Mouse (Mus musculus): Measurements from ENCODE around the gene Il1rapl2. TPM values are rescaled to one million over a fixed set of nuclear protein-coding genes. Genes with fewer than 3 reads are reported as not detected.

The Il1rapl2 gene
- polyA plus RNA-seq (2012; rRNA removed): not detected in 2 replicates

DNA sequence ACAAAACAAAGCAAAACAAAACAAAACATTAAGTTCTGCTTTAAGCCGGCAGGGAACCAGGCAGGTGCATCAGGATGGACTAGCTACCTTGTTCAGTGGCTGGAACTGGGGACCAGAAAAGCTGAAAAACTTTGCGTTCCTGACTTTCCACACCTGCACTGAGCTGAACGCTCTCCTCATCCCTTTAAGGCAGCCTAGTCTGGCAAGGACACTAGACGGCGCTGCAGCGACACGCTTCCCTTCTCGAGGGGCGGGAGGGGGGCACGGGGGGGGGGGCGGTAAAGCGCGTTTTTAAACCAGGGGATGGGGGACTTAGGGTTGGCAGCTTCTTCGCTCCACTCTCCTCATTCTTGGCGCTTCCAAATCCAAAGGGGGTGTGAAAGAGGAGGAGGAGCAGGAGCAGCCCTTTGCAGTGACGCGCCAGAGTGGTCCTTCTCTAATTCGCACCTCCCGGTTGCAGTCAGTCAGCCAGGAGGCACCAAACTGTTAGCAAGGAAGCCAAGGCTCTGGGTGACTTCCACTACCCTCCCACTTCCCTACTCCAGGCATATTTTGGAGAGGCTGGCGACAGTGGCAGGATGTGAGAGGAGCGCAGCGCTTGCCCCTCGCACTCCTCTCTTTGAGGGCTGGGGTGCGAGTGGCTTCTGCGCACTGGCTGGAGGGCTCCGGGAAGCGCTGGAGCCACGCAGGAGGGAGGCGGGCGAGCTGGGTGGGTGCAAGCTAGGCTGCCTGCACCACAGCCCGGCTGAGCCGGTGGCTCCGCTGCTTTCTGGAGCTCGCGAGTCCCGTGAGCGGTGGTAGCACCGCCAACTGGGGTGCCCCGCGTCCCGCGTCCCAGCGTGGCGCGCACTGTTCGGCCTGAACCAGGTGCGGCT, at the start of gene Il1rapl2:
Gene Il1rapl2, plus strand, starts transcription at position 288 of the 875 bp plus-strand sequence.
- no peak for DNase-seq (ENCODE audit: low spot score)

DNA sequence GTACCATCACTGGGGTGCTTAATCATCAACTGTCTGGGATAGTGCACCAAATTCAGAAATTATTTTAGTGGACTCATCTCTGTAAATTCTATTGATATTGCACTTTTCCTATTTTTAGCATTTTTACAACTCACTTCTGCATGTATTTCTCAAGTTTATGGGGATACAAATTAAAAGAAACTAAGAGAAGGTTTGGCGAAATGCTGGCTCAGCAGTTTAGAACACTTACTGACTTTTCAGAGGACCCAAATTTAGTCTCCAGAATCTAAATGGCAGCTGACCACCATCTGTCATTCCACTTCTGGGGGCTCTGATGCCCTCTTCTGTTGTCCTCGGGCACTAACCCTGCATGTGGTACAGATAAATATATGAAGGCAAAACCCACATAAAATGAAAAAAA, 22.1 kb upstream of the Il1rapl2 start:
- no peak for DNase-seq (ENCODE audit: low spot score)

DNA sequence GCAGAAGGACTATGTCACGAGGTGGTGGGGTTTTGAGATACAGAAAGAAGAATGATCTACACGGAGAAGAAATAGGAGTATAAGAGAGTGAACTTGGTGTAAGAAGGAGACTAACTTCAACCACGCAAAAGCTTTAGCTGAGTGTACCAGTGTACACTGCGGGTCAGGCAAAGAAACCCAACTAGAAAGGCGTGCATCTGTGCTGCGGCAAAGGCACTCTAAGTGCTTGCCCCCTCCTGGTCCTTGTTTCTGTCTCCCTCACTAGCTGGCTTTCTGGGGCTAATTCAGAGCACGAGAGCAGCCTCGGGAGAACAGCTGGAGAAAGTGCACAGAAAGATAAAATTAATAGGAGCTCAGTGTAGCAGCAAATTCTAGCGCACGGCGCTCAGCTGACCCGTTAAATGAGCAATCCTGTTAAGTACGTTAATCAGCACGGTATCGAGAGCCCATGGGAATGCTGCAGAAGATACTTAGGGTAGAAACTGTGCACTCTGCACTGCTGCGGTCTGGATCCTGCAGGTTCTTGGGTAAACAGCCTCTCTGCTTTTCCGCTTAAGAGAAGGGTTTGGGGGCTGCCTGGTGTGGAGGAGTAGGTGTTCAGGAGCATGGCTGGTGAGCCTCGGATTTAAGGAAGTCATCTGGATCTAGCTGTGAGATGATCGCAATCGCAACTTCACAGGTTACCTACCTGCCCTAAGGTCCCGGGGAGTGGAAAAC, 778 bp upstream of the Il1rapl2 start:
- DNase-seq (ENCODE audit: low spot score): no peak

DNA sequence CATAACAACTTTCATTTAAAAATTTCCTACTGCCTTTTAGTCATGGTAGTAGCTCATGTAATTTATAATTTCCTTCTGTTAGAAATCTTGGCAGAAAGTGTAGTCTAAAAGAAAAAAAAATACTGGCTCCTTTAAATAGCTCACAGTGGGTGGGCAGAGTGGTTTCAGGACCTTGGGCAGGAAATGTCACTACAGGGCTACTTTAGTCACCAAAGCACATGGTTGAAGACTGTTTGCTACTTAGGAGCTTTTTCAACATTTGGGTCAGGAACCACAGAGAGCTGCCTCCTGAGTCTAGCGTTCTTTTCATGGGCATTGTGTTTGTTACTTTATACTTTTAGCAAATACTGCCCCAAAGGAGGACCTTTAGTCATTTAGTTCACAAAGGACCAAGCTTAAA, 12.2 kb downstream of the Il1rapl2 start:
- no peak for DNase-seq (ENCODE audit: low spot score)

DNA sequence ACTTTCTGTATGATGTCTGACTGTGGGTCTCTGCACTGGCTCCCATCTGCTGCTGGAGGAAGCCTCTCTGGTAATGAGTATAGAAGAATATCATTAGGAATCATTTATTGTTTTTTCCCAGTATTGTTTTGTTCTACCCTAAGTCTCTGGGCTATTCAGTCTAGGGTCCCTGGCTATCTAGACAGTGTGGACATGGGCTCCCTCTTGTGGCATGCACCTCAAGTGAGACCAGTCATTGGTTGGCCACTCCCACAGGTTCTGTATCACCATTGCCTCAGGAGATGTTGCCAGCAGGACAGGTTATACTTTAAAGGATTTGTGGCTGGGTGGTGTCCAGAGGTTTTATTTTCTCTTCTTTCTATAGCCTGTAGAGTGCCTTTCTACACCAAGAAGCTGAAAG, 50.3 kb downstream of the Il1rapl2 start:
- DNase-seq (ENCODE audit: low spot score): no peak

DNA sequence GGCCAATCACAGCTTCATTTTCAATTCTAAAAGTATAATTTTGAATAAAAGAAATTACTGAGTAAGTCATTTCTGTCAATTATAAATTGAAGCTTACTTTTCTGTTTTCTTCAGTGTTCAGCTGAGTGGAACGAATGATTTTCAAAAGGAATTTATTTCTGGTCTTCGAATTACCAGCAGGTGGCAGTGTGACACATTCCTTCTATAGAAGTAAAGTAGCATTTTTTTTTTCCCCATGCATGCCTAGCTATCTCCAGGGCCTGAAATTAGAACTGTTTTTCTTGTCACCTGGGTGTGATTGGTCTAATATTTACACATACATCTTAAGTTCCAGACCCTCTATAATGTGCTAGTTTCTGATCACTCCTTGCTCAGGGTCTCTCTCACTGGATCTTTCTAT, 96.6 kb downstream of the Il1rapl2 start:
- no peak for DNase-seq (ENCODE audit: low spot score)

DNA sequence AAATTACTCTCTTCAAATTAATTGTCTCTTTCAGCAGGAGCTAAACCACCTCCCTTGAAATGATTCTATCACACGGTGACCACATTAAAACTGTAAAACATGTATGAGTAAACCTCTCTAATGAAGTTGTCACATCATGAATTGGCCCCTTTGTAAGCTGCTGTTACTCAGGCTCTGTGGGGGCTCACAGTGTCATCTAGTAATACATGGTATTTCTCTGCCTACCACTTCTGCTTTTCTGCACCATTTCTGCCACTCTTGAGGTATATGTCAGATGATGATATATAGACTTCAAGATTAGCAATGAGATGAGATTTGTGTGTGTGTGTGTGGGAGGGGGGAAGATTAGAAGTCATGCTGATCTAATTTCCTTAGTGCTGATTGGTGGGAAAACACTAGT, 117.6 kb downstream of the Il1rapl2 start:
- no peak for DNase-seq (ENCODE audit: low spot score)

DNA sequence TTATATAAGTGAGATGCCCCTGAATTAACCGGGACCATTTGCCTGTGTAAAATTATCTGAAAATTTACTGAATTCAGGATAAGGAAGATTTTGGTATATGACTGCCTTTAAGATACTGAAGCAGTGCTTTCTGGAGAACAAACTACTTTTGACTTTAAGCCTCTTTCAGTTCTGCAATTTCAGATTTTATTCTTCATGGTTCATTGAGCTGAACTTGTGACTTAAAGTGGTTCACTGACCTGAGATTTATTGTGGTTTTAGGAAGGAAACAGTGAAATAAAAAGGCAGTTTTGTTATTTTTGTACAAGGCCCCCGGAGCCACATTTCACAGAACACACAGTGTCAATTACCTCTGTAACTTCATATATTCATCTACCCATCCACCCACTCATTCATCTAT, 129.6 kb downstream of the Il1rapl2 start:
- DNase-seq (ENCODE audit: low spot score): no peak

DNA sequence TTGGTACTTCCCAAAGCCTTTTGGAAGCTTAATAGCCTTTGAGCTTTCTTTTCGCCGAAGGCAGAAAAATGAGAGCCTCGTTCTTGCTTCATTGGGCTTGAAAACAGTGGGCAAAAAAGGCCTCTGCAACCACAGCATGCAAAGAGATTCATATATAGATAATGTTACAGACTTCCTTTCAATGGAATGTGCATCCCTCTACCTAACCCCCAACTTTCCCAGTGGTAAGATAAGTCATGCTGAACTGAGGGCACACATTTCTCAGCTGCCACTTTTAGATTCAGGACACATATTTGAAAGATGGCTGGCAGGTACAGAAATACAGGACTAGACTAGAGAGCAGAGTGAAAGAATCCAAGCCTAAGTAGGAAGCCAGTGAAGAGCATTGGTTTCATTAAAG, 185.1 kb downstream of the Il1rapl2 start:
- no peak for DNase-seq (ENCODE audit: low spot score)

DNA sequence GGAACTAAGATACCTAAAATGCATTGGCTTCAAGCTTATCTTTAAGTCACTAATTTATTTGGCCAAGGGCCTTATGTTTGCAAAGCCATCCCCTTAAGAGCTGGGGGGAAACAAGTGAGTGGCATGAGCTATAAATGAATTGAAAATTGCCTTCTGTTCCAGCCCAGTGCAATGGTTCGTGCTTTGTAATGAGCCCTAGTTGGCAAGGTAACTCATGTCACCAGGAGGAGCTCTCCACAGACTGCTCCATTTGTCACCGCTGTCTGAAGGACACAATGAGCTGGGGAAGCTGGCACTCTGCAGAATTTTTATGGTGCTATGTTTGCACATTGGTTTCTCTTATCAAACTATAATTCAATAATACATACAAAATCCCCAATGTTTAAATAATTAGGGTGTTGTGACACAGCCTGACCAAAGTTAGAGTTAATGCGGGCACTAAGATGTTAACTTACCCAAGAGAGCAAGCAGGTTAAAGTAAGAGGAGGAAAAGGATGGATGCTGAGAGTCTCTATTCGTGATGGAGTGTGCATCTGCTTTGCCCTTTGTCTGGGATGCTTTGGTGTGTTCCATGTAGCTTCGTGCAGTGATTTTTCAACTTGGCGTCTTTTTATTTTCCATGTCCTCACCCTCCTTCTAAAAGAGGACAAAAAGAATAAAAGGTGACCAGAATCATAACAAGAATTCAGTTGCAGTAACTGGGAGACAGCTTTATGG, 235.2 kb downstream of the Il1rapl2 start:
- no peak for DNase-seq (ENCODE audit: low spot score)

DNA sequence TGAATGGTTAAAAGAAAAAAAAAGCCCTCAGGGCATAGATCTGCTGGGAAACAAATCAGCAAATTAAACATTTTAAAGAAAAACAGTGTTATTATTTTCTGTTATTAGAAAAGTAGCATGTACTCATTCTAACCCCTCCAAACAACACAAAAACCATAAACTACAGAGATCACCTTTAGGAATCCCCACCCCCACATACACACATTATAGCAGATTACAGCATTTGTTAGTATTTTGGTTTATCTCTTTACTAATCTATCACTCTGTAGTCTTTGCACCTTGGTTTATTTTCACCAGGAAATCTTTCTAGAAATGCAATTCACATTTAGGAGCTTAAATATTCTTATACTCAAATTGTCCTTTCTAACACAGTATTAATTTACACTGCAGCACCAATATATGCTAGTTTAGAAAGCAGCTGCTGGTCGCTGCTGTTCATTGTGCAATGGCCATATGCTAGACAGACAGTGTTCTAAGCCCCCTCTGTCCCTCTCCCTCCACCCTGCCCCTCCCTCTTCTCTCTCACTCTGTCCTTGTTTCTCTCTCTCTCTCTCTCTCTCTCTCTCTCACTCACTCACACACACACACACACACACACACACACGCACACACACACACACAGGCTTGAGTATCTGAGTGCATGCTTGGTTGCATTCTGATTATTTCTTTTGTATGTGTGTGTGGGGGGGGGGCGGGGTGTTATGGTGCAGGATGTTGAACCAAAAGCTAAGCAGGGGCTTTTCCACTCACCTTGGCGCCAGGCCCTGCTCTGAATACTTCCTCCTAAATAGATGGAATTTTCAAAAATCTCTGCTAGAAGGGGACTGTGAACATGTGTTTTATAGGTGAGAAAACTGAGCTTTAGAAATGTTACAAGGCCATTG, 236.1 kb downstream of the Il1rapl2 start:
- no peak for DNase-seq (ENCODE audit: low spot score)

DNA sequence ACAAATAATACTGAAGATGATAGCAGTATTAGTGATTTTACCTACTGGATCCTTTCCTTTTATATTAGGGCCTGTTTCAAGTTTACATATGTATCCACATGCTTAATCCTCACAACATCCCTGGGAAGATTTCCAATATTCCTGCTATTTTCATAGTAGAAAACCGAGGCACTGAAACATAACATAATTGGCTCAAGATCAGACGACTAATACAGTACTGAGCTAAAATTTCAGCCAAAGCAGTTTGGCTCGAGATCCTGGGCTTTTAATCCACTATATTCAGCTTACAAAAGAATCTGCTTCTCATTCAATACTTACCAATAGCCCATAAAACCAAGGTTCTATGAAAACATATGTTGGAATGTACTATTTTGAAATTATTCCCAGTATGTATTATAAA, 239.1 kb downstream of the Il1rapl2 start:
- DNase-seq (ENCODE audit: low spot score): no peak

DNA sequence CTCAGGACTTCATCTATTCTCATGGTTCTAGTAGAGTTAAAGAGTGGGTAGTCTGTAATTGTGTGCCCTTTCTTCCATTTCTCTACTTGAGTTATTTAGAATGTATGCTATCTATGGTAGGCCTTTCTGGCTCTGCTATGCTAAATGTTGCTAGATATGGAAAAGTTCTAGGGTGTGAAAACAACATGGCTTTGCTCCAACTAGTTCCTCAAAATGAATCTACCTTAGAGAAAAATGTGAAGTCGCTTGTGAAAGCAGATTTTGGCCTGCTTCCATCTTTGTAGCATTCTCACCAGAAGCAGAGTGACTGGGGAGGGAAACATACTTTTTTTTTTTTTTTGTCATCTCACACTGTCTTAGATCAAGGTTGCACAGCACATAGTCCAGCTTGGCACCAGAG, 241.7 kb downstream of the Il1rapl2 start:
- no peak for DNase-seq (ENCODE audit: low spot score)

DNA sequence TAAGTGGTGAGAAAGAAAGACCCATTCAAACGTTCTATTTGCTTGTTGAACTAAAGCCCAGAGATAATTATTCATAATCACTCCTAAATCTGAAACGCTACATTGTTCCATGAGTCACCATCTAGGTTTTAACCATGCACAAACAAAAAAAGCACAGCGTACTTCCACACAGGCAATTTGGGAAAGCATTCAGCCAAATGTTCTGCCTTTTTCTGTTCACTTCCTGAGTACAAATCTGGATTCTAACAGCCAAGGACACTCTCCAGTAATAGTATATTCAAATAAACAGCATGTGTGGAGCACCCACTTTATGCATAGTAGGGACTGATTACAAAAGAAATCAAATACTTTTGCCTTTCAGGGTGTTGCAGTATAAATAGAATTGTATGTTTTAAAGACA, 278.5 kb downstream of the Il1rapl2 start:
- DNase-seq (ENCODE audit: low spot score): no peak

DNA sequence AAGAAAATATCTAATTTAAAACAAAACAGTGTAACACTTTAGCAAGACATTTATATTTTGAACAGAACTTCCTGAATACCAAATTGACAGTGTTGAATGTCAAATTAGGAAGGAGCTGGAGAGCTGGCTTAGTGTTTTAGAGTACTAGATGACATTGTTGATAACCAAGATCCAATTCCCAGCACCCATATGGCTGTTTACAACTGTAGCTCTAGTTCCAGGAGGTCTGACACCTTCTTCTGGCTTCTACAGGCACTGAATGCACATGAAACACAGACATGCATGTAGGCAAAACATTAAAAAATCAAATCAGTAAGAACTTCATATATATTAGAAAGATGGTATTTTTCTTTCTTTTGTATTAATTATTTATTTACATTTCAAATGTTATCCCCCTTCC, 353.1 kb downstream of the Il1rapl2 start:
- DNase-seq (ENCODE audit: low spot score): no peak

DNA sequence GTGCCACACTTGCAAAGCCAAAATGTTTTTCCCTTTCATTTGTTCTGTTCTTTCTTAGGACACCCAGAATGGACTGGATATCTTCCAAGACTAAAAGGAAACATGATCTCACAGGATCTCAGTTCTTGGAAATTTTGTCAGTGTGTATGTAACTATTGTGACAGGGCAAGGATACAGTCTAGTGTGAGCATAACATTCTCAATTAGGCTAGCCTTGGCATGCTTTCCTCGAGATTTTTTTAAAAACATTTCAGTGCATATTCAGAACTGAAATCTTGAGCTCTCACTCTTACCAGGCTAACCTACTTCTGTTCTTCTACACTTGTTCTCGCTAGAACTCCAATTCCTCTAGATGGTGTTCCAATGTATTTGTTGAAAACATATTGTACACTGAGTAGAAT, 356.4 kb downstream of the Il1rapl2 start:
- DNase-seq (ENCODE audit: low spot score): no peak

DNA sequence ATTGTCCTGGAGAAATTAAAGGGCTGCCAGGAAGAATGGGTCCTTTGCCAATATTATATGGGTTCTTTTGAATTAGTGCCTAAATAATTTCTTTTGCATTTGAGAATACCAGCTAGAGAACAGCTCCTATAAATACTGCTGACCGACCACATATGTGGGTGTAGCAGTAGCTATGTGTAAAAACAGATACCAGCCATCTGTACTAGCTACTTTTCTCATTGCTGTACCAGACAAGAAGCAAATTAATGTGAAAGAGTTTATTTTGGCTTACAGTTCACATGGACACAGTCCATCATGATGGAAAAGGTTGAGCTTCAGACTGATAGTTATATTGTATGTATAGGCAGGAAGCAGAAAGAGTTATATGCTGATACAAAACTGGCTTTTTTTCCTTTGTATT, 377.3 kb downstream of the Il1rapl2 start:
- no peak for DNase-seq (ENCODE audit: low spot score)

DNA sequence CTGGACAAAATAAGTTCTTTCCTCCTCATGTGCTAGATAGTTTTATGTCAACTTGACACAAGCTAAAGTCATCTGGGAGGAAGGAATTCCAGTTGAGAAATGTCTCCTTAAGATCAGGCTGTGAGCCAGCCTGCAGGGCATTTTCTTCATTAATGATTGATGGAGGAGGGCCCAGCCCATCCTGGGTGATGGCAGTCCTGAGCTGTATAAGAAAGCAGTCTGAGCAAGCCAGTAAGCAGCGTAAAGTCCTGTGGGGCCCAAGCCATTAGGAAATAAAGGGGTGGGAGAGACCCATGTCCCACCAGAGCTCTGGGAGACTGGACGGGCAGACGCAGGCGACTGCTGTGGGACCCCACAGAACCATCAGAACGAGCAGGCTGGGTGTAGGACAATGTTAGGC, 400.9 kb downstream of the Il1rapl2 start:
- no peak for DNase-seq (ENCODE audit: low spot score)

DNA sequence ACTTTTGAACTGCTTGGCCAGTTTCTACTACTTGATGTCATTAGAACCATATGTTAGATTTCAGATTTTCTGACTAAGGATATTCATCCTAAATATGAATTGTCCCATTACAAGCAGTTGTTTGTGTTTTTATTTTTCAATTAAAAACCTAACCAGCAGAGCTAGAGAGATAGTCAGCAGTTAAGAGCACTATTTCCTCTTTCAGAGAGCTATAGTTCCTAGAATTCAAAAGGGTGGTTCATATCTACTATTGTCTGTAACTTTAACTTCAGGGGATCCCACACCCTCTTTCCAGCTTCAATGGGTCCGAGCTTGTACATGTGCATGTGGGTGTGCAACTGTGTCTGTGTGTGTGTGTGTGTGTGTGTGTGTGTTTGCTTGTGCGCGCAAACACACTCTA, 472.7 kb downstream of the Il1rapl2 start:
- DNase-seq (ENCODE audit: low spot score): no peak

DNA sequence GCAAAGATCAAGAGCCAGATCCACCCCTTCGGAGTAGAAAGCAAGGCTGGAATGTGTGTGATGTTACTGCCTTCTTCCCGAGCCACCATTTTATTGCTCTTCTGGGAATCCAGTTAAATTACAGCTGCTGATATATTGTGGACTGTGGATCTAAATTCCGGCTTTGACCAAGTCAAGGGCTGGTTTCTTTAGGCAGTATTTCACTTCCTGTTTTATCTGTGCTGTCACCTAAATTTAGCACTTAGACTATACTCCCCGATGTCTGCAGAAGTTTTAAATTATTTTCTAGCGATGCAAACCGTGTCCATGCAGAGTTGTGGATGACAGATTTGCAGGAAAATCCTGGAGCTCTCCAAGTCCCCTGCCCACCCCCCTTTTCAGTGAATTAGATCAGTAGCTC, 533.5 kb downstream of the Il1rapl2 start:
- no peak for DNase-seq (ENCODE audit: low spot score)

DNA sequence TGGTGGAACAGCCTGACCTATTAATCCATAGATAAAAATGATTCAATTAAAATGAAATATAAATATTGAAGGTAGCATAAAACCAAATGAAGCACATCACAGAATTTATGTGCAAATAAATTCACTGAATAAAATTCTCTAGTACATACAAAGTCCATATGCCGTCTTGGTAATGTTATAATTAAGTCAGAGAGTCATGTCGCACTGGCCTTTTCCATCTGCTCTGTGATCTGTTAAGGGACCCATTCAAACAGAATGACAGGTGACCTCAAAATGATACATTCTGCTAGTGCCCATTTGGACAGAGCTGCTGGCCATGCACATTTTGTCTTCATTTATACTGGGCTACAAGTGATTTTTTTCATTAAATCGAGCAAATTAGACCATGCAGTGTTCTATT, 534.3 kb downstream of the Il1rapl2 start:
- DNase-seq (ENCODE audit: low spot score): no peak

DNA sequence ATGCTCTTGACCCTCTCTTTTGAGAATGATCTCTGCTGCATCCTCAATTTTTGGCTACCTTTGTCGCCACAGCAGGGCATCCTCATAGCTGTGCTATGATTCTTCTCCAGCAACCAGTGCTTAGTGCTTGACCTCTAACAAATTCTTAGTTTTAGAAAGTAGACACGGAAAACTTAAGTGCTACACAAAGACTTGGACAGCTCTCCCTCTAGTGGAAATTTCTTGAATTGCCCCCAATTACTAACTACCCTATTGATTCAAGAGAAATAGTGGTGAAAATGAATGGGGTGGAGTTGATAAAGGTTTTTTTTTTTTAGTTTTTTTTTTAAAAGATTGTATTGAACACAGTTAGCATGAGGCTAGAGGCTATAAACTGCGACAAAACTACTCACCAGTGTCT, 599.7 kb downstream of the Il1rapl2 start:
- DNase-seq (ENCODE audit: low spot score): no peak
